Mouse (Mus musculus): ENCODE results near the gene Olfr933. TPM values are rescaled to one million over a fixed set of nuclear protein-coding genes. Genes with fewer than 3 reads are reported as not detected.

Gene Olfr933
- total RNA-seq (2021): not detected
- long read RNA-seq, experiment 1: 0 reads
- long read RNA-seq, experiment 2: 0 reads

- no peak for DNase-seq (ENCODE audit: low spot score)
These were observed at the start of gene Olfr933 for GRCm38 (mm10) chr9:38972013-38972412. Gene Olfr933 (plus strand): TSS chr9:38972313.

GRCm38 (mm10) chr9:38929509-38929908, 42.6 kb upstream of the Olfr933 start, which contains the start of gene Olfr930:
Gene Olfr930 (plus strand): TSS chr9:38929809.
- no peak for DNase-seq (ENCODE audit: low spot score)

GRCm38 (mm10) chr9:38953401-38954123, 18.6 kb upstream of the Olfr933 start:
- DNase-seq (ENCODE audit: low spot score): no peak

GRCm38 (mm10) chr9:38954124-38954416, 18.0 kb upstream of the Olfr933 start:
- DNase-seq (ENCODE audit: low spot score): no peak

- no peak for DNase-seq (ENCODE audit: low spot score)
These were observed 16.1 kb downstream of the Olfr933 start, which contains the start of gene Olfr934 for GRCm38 (mm10) chr9:38988215-38988614. Gene Olfr934 (minus strand): TSS chr9:38988315.

- DNase-seq (ENCODE audit: low spot score): no peak
These were observed 27.5 kb downstream of the Olfr933 start, which contains the start of gene Olfr935 for GRCm38 (mm10) chr9:38999583-38999982. Gene Olfr935 (minus strand): TSS chr9:38999683.

GRCm38 (mm10) chr9:39023277-39023676, 51.2 kb downstream of the Olfr933 start, which contains the start of gene Olfr146:
Gene Olfr146 (minus strand): TSS chr9:39023377.
- no peak for DNase-seq (ENCODE audit: low spot score)

Other genes with a start within 250 kb of the Olfr933 start
- under 1 TPM; 0.05 to 0.07 TPM for gene Olfr920, start 220.0 kb upstream of the Olfr933 start, total RNA-seq (2021)
- not detected for gene Olfr921, start 199.2 kb upstream of the Olfr933 start, total RNA-seq (2021)
- gene Olfr922, start 157.7 kb upstream of the Olfr933 start, total RNA-seq (2021): not detected
- gene Olfr923, start 145.8 kb upstream of the Olfr933 start, total RNA-seq (2021): not detected
- gene Olfr924, start 127.9 kb upstream of the Olfr933 start, total RNA-seq (2021): not detected
- gene Olfr26, start 117.3 kb upstream of the Olfr933 start, total RNA-seq (2021): not detected
- not detected for gene Olfr926, start 95.2 kb upstream of the Olfr933 start, total RNA-seq (2021)
- gene Olfr930, start 42.5 kb upstream of the Olfr933 start, total RNA-seq (2021): not detected
- gene Olfr934, start 16.0 kb downstream of the Olfr933 start, total RNA-seq (2021): not detected
- gene Olfr935, start 27.4 kb downstream of the Olfr933 start, total RNA-seq (2021): not detected
- gene Olfr146, start 51.1 kb downstream of the Olfr933 start, total RNA-seq (2021): not detected
- gene Olfr937, start 92.6 kb downstream of the Olfr933 start, total RNA-seq (2021): not detected
- gene Olfr938, start 106.6 kb downstream of the Olfr933 start, total RNA-seq (2021): not detected
- gene Olfr27, start 155.8 kb downstream of the Olfr933 start, total RNA-seq (2021): not detected
- gene Olfr943, start 194.0 kb downstream of the Olfr933 start, total RNA-seq (2021): not detected
- not detected for gene Olfr944, start 229.6 kb downstream of the Olfr933 start, total RNA-seq (2021)

Measured in gastrocnemius, adult 18-20 months (tissue).